Mouse (Mus musculus) forebrain, postnatal 0 days (tissue): ENCODE measurements around the gene Actr1a. TPM values are rescaled to one million over a fixed set of nuclear protein-coding genes. Genes with fewer than 3 reads are reported as not detected.

Source experiments
- ATAC-seq: fragments of 200-750 bp; cut with Nextera tagmentation; 2 replicates; pipeline ENCODE4 v1.8.0; 2017; ENCODE audit warnings: mild to moderate bottlenecking, moderate library complexity
- DNase-seq: peaks from one replicate; pipeline ENCODE4 v3.0.0-alpha.2; 2015
- H3K27ac ChIP-seq: fragments of 300-500 bp; sonication (generic); 2 replicates; pipeline ENCODE4 v1.5.1; 2014; ENCODE audit warnings: low read depth, mild to moderate bottlenecking, antibody characterized with exemption, low read length, moderate library complexity, mixed read lengths
- H3K27me3 ChIP-seq: fragments of 300-500 bp; sonication (generic); 2 replicates; pipeline ENCODE4 v1.6.1; 2014; ENCODE audit warnings: mild to moderate bottlenecking, low read length, mixed read lengths; ENCODE audit not compliant: insufficient read depth
- H3K36me3 ChIP-seq: fragments of 300-500 bp; sonication (generic); 2 replicates; pipeline ENCODE4 v1.6.1; 2014; ENCODE audit warnings: mild to moderate bottlenecking, moderate library complexity; ENCODE audit not compliant: insufficient read depth
- H3K4me1 ChIP-seq: fragments of 300-500 bp; sonication (generic); 2 replicates; pipeline ENCODE4 v1.6.1; 2014; ENCODE audit warnings: antibody characterized with exemption; ENCODE audit not compliant: insufficient read depth
- H3K4me2 ChIP-seq: fragments of 300-500 bp; sonication (generic); 2 replicates; pipeline ENCODE4 v1.6.1; 2014; ENCODE audit warnings: low read depth, mild to moderate bottlenecking, moderate library complexity
- H3K4me3 ChIP-seq: fragments of 300-500 bp; sonication (generic); 2 replicates; pipeline ENCODE4 v1.5.1; 2014; ENCODE audit warnings: low read depth, low read length, mixed read lengths
- H3K9ac ChIP-seq: fragments of 300-500 bp; sonication (generic); 2 replicates; pipeline ENCODE4 v1.6.1; 2014; ENCODE audit warnings: mild to moderate bottlenecking
- H3K9me3 ChIP-seq: fragments of 300-500 bp; sonication (generic); 2 replicates; pipeline ENCODE4 v1.6.1; 2016; ENCODE audit warnings: low read length
- CTCF ChIP-seq: sonication (generic); IDR thresholded peaks from 2 replicates; pipeline ENCODE4 v1.5.1; 2016; ENCODE audit warnings: antibody characterized with exemption, control low read depth, low read depth
- WGBS: fragments of 180-500 bp; shearing (Covaris S2); extraction: QIAGEN DNeasy Blood & Tissue Kit; methylation state at CpG from one replicate; pipeline ENCODE4 v1.1.7; 2014; 5-methylcytosine and 5-hydroxymethylcytosine counted together
- polyA plus RNA-seq: library from polyadenylated mRNA; unstranded; fragments of >200 nt; fragmentation: Nextera tagmentation; extraction: Ambion mirVana; gene quantifications from 2 replicates; pipeline ENCODE4 v1.2.1, GENCODE M21; 2015
- total RNA-seq: library from RNA; depleted of rRNA; stranded (reverse); fragments of >200 nt; gene quantifications from 2 replicates; pipeline ENCODE4 v1.2.3, GENCODE M21; 2014

The Actr1a gene
- total and polyA plus RNA-seq, 2 experiments from 2014 or later = 367 to 372 TPM

DNA sequence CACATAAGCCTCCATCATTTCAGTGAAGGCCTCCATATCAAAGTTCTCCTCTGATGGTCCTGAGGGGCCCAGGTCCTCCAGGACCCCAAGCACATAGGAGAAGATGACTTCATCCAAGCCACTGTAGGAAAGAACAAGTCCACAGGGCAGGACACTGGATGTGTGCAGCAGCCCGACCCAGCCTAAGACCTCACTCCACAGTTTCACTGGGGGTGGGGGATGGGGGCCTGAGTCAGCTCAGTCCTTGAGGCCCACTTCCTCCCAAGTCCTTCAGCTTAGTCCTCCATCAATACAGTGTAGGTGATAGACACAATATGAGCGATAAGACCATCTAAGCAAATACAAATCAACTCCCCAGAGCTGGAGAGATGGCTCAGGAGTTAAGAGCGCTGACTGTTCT lies 63.6 kb downstream of the Actr1a start:
- no peak for TF ChIP-seq CTCF
- ATAC-seq (no peak), DNase-seq (no peak)
- peaks cover 3% of the 10 kb centered on the region; the same call in 1 of the 2 replicates for H3K4me1 ChIP-seq
- H3K36me3 ChIP-seq = peaks cover 25% of the 10 kb centered on the region
- no peaks in the 10 kb centered on the region for H3K9me3 ChIP-seq
- H3K4me3 ChIP-seq = no peak overlapping the region
- H3K27me3 ChIP-seq = no peaks in the 10 kb centered on the region
- H3K9ac ChIP-seq = no peak overlapping the region
- H3K4me2 ChIP-seq = no peak overlapping the region
- 85% methylated on average over 3 of the region's 3 CpGs for WGBS
- H3K27ac ChIP-seq = no peak overlapping the region

DNA sequence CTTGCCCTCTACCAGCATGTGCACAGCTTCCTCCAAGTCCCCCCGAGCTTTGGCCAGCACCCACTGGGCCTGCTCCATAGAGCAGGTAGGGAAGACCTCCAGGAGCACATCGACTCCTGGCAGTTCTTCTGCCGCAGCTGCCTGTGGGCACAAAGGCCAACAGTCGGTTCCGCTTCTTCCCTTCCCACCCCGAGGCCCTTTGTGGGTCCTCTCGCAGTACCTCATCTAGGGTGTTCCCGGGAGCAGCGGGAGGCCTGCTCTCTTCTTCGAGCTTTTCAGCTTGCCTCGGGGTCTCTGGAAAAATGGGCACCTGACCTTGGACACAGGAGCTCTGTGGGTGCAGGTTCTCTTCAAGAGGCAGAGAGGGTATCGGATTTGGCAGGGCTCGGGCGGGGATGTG lies 64.2 kb downstream of the Actr1a start:
- no peak for ATAC-seq

DNA sequence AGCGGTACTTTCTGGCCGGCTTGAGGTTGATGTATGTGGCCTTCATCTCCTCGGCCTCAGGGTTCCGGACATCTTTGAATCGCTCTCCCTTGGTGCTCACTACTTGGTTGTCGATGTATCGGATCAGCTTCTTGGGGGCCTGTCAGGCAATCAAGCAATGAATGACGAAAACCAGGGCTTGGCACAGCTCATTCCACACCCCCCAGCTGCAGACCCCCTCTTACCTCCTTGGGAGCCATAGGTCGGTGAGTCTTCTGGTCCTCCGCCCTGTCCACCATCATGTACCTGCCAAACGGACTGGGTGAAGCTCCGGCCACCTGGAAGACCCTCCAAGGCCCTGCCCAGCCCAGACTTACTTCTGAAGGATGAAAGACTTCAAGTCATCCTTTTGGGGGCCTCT lies 64.9 kb downstream of the Actr1a start:
- no peak overlapping the region for H3K4me2 ChIP-seq
- H3K4me3 ChIP-seq = no peak overlapping the region
- no peak overlapping the region for H3K9ac ChIP-seq
- DNase-seq = no peak
- H3K36me3 ChIP-seq = peaks cover 25% of the 10 kb centered on the region
- no peak for TF ChIP-seq CTCF
- no peaks in the 10 kb centered on the region for H3K27me3 ChIP-seq
- peaks cover 3% of the 10 kb centered on the region; the same call in 1 of the 2 replicates for H3K4me1 ChIP-seq
- 94% methylated on average over 12 of the region's 12 CpGs for WGBS
- no peak for ATAC-seq
- H3K9me3 ChIP-seq = no peaks in the 10 kb centered on the region
- no peak overlapping the region for H3K27ac ChIP-seq

More for the DNA sequence above, 64.2 kb downstream of the Actr1a start:
- Histone ChIP-seq H3K9me3 (no peaks in the 10 kb centered on the region), H3K27me3 (no peaks in the 10 kb centered on the region), H3K9ac (no peak overlapping the region), H3K27ac (no peak overlapping the region), H3K36me3 (peaks cover 25% of the 10 kb centered on the region), H3K4me1 (peaks cover 3% of the 10 kb centered on the region; the same call in 1 of the 2 replicates), H3K4me2 (no peak overlapping the region), H3K4me3 (no peak overlapping the region)
- no peak for DNase-seq
- WGBS = 95% methylated on average over 14 of the region's 14 CpGs
- no peak for TF ChIP-seq CTCF

DNA sequence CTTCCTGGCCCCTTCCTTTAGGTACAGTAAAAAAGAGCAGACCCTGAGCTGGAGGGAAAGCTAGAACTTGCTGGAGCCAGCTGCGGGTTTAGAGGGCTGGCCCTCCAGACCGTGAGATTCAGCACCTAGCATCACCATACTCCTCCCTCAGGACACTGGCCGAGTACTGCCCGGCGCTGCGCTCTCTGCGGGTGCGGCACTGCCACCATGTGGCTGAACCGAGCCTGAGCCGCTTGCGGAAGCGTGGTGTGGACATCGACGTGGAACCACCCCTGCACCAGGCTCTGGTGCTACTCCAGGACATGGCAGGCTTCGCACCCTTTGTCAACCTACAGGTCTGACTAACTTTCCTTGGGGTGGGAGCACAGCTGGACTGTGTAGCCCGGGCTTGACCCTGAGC lies 65.6 kb downstream of the Actr1a start:
- Histone ChIP-seq H3K9me3 (no peaks in the 10 kb centered on the region), H3K9ac (no peak overlapping the region), H3K27me3 (no peaks in the 10 kb centered on the region), H3K4me3 (no peak overlapping the region), H3K4me1 (peaks cover 3% of the 10 kb centered on the region; the same call in 1 of the 2 replicates), H3K27ac (no peak overlapping the region), H3K4me2 (peak overlapping the region; percentile 19), H3K36me3 (peaks cover 25% of the 10 kb centered on the region)
- WGBS = 5% methylated on average over 16 of the region's 16 CpGs
- no peak for ATAC-seq
- DNase-seq = peak; percentile 73
- peak; percentile 85 for TF ChIP-seq CTCF

DNA sequence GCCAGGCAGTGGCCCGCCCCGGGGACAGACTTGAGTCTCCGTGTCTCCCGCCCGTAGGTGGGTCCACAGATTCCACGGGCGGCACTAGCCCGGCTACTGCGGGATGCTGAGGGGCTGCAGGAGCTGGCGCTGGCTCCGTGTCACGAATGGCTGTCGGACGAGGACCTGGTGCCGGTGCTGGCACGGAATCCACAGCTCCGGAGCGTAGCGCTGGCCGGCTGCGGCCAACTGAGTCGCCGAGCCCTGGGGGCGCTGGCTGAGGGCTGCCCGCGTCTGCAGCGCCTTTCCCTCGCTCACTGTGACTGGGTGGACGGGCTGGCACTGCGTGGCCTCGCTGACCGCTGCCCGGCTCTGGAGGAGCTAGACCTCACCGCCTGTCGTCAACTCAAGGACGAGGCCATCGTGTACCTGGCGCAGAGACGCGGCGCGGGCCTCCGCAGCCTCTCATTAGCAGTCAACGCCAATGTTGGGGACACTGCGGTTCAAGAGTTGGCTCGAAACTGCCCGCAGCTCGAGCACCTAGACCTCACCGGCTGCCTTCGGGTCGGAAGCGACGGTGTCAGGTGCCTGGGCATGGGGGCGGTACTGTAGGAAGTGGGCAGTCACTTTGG lies 66.4 kb downstream of the Actr1a start:
- H3K4me1 ChIP-seq = peaks cover 6% of the 10 kb centered on the region
- ATAC-seq (no peak; the same call in 1 of the 2 replicates), DNase-seq (no peak)
- peak overlapping the region; percentile 97 for H3K27ac ChIP-seq
- peaks cover 25% of the 10 kb centered on the region for H3K36me3 ChIP-seq
- peak overlapping the region; percentile 95 for H3K4me2 ChIP-seq
- H3K9ac ChIP-seq = peak overlapping the region; percentile 74
- no peaks in the 10 kb centered on the region for H3K27me3 ChIP-seq
- 2% methylated on average over 54 of the region's 54 CpGs for WGBS
- peak overlapping the region; percentile 69 for H3K4me3 ChIP-seq
- TF ChIP-seq CTCF = no peak
- H3K9me3 ChIP-seq = no peaks in the 10 kb centered on the region

DNA sequence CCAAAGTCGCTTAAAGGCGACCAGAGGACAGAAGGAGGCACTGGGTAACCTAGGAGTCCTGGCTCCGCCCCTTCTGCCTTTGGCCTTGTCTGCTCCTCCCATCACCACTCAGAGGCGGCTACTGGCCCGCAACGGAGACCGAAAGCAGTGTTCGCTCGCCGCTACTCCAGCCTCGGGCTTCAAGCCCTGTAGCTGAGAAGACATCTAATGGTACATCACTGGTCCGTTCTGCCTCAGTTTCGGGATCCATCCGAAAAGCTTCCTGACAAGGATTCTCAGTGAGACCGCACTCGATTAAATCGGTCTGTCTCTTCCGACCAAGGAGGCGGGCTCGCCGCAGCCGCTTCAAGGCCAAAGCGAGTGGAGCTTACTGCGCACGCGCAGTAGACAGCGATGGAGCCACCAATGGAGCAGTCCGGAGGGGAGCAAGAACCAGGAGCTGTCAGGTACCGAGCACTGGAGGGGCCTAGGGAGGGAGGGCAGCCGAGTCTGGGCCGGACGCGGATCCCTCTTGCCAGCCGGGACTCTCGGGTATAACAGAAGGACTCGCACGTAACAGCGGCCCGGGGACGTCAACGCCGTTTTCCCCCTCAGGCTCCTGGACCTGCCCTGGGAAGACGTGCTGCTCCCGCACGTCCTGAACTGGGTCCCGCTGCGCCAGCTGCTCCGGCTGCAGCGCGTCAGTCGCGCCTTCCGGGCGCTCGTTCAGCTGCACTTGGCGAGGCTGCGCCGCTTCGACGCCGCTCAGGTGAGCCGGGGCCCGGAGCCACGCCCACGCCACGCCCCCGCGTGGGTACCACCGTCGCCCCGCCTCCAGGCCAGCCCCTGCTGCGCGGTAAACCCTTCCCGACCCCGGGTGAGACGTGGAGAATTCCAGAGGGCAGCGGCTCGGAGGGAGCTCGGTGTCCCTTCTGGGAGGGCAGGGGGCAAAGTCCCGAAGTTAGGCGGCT lies 67.2 kb downstream of the Actr1a start, which contains the start of gene Fbxl15:
Gene Fbxl15, plus strand, starts transcription at position 104 of the 950 bp plus-strand sequence.
- peak within 1 kb of the TSS; percentile 97 for H3K27ac ChIP-seq
- peak within 1 kb of the TSS; percentile 95 for H3K4me2 ChIP-seq
- no peak for TF ChIP-seq CTCF
- H3K4me1 ChIP-seq = peaks cover 7% of the 10 kb centered on the region
- peak within 1 kb of the TSS; percentile 74 for H3K9ac ChIP-seq
- ATAC-seq = peak; percentile 91
- under 1% methylated on average over 79 of the region's 81 CpGs for WGBS
- H3K9me3 ChIP-seq = no peaks in the 10 kb centered on the region
- DNase-seq = peak; percentile 98
- peaks cover 30% of the 10 kb centered on the region for H3K36me3 ChIP-seq
- H3K27me3 ChIP-seq = no peaks in the 10 kb centered on the region
- peak within 1 kb of the TSS; percentile 69 for H3K4me3 ChIP-seq
